Mouse (Mus musculus): ENCODE results near the gene Foxi2. TPM values are rescaled to one million over a fixed set of nuclear protein-coding genes. Genes with fewer than 3 reads are reported as not detected.
A peak's percentile ranks its signal among the peaks of the same experiment; 100 is the strongest.

The Foxi2 gene
- polyA plus RNA-seq, 1 experiment from 2014 or later = not detected

GRCm38 (mm10) chr7:135397874-135398273 is 12.2 kb upstream of the Foxi2 start:
- peaks cover 5% of the 10 kb centered on the region; the same call in 1 of the 2 replicates for H3K27me3 ChIP-seq (ENCODE audit: insufficient read depth, low read length)
- peak overlapping the region; percentile 19; the same call in 1 of the 2 replicates for H3K4me2 ChIP-seq (replicated peaks; ENCODE audit: low read depth, low read length)
- H3K27ac ChIP-seq (ENCODE audit: low read length) = no peak overlapping the region
- ATAC-seq (ENCODE audit: low FRiP score, low TSS enrichment) = no peak
- H3K36me3 ChIP-seq (ENCODE audit: insufficient read depth, low read length) = no peaks in the 10 kb centered on the region
- H3K9me3 ChIP-seq (ENCODE audit: low read length) = no peaks in the 10 kb centered on the region
- H3K4me3 ChIP-seq (ENCODE audit: low read length) = no peak overlapping the region
- 18% methylated on average over 5 of the region's 5 CpGs for WGBS
- H3K4me1 ChIP-seq (ENCODE audit: insufficient read depth, low read length) = peaks cover 15% of the 10 kb centered on the region
- no peak overlapping the region for H3K9ac ChIP-seq (replicated peaks; ENCODE audit: low read length)

GRCm38 (mm10) chr7:135403416-135403815 is 6.7 kb upstream of the Foxi2 start:
- WGBS = 12% methylated on average over 5 of the region's 5 CpGs
- Histone ChIP-seq H3K36me3 (ENCODE audit: insufficient read depth, low read length) (no peaks in the 10 kb centered on the region), H3K4me2 (replicated peaks; ENCODE audit: low read depth, low read length) (no peak overlapping the region), H3K9ac (replicated peaks; ENCODE audit: low read length) (no peak overlapping the region), H3K4me1 (ENCODE audit: insufficient read depth, low read length) (peaks cover 4% of the 10 kb centered on the region; the same call in 1 of the 2 replicates), H3K27me3 (ENCODE audit: insufficient read depth, low read length) (peaks cover 16% of the 10 kb centered on the region; the same call in 1 of the 2 replicates), H3K27ac (ENCODE audit: low read length) (no peak overlapping the region), H3K9me3 (ENCODE audit: low read length) (no peaks in the 10 kb centered on the region), H3K4me3 (ENCODE audit: low read length) (no peak overlapping the region)
- ATAC-seq (ENCODE audit: low FRiP score, low TSS enrichment) = no peak

GRCm38 (mm10) chr7:135406761-135407160 is 3.3 kb upstream of the Foxi2 start:
- Histone ChIP-seq H3K4me3 (ENCODE audit: low read length) (no peak overlapping the region), H3K27ac (ENCODE audit: low read length) (no peak overlapping the region), H3K4me1 (ENCODE audit: insufficient read depth, low read length) (peaks cover 7% of the 10 kb centered on the region; the same call in 1 of the 2 replicates), H3K4me2 (replicated peaks; ENCODE audit: low read depth, low read length) (no peak overlapping the region), H3K27me3 (ENCODE audit: insufficient read depth, low read length) (peaks cover 41% of the 10 kb centered on the region), H3K9ac (replicated peaks; ENCODE audit: low read length) (no peak overlapping the region), H3K36me3 (ENCODE audit: insufficient read depth, low read length) (no peaks in the 10 kb centered on the region), H3K9me3 (ENCODE audit: low read length) (no peaks in the 10 kb centered on the region)
- 75% methylated on average over 3 of the region's 3 CpGs for WGBS
- no peak for ATAC-seq (ENCODE audit: low FRiP score, low TSS enrichment)

- no peaks in the 10 kb centered on the region for H3K9me3 ChIP-seq (ENCODE audit: low read length)
- no peak for ATAC-seq (ENCODE audit: low FRiP score, low TSS enrichment)
- H3K4me1 ChIP-seq (ENCODE audit: insufficient read depth, low read length) = peaks cover 7% of the 10 kb centered on the region; the same call in 1 of the 2 replicates
- peaks cover 50% of the 10 kb centered on the region for H3K27me3 ChIP-seq (ENCODE audit: insufficient read depth, low read length)
- 76% methylated on average over 3 of the region's 3 CpGs for WGBS
- H3K36me3 ChIP-seq (ENCODE audit: insufficient read depth, low read length) = no peaks in the 10 kb centered on the region
- H3K9ac ChIP-seq (replicated peaks; ENCODE audit: low read length) = no peak overlapping the region
- H3K4me3 ChIP-seq (ENCODE audit: low read length) = no peak overlapping the region
- H3K4me2 ChIP-seq (replicated peaks; ENCODE audit: low read depth, low read length) = no peak overlapping the region
- no peak overlapping the region for H3K27ac ChIP-seq (ENCODE audit: low read length)
Observed at GRCm38 (mm10) chr7:135408501-135408900, 1.6 kb upstream of the Foxi2 start.

- peaks cover 48% of the 10 kb centered on the region for H3K27me3 ChIP-seq (ENCODE audit: insufficient read depth, low read length)
- no peak overlapping the region for H3K9ac ChIP-seq (replicated peaks; ENCODE audit: low read length)
- no peak overlapping the region for H3K27ac ChIP-seq (ENCODE audit: low read length)
- H3K9me3 ChIP-seq (ENCODE audit: low read length) = no peaks in the 10 kb centered on the region
- no peaks in the 10 kb centered on the region for H3K36me3 ChIP-seq (ENCODE audit: insufficient read depth, low read length)
- H3K4me3 ChIP-seq (ENCODE audit: low read length) = no peak overlapping the region
- 62% methylated on average over 6 of the region's 6 CpGs for WGBS
- no peak for ATAC-seq (ENCODE audit: low FRiP score, low TSS enrichment)
- H3K4me1 ChIP-seq (ENCODE audit: insufficient read depth, low read length) = peaks cover 7% of the 10 kb centered on the region; the same call in 1 of the 2 replicates
- H3K4me2 ChIP-seq (replicated peaks; ENCODE audit: low read depth, low read length) = no peak overlapping the region
Observed at GRCm38 (mm10) chr7:135412357-135412756, 2.2 kb downstream of the Foxi2 start.

GRCm38 (mm10) chr7:135428840-135429239 is 18.7 kb downstream of the Foxi2 start:
- Histone ChIP-seq H3K9ac (replicated peaks; ENCODE audit: low read length) (no peak overlapping the region), H3K4me2 (replicated peaks; ENCODE audit: low read depth, low read length) (no peak overlapping the region), H3K4me1 (ENCODE audit: insufficient read depth, low read length) (no peaks in the 10 kb centered on the region), H3K36me3 (ENCODE audit: insufficient read depth, low read length) (no peaks in the 10 kb centered on the region), H3K9me3 (ENCODE audit: low read length) (no peaks in the 10 kb centered on the region), H3K4me3 (ENCODE audit: low read length) (no peak overlapping the region), H3K27ac (ENCODE audit: low read length) (no peak overlapping the region), H3K27me3 (ENCODE audit: insufficient read depth, low read length) (no peaks in the 10 kb centered on the region)
- ATAC-seq (ENCODE audit: low FRiP score, low TSS enrichment) = no peak
- 94% methylated on average over 6 of the region's 6 CpGs for WGBS

- no peaks in the 10 kb centered on the region for H3K9me3 ChIP-seq (ENCODE audit: low read length)
- 67% methylated on average over 2 of the region's 2 CpGs for WGBS
- no peaks in the 10 kb centered on the region for H3K36me3 ChIP-seq (ENCODE audit: insufficient read depth, low read length)
- H3K4me2 ChIP-seq (replicated peaks; ENCODE audit: low read depth, low read length) = no peak overlapping the region
- H3K4me1 ChIP-seq (ENCODE audit: insufficient read depth, low read length) = no peaks in the 10 kb centered on the region
- no peak overlapping the region for H3K9ac ChIP-seq (replicated peaks; ENCODE audit: low read length)
- no peak overlapping the region for H3K27ac ChIP-seq (ENCODE audit: low read length)
- no peak overlapping the region for H3K4me3 ChIP-seq (ENCODE audit: low read length)
- no peak for ATAC-seq (ENCODE audit: low FRiP score, low TSS enrichment)
- H3K27me3 ChIP-seq (ENCODE audit: insufficient read depth, low read length) = no peaks in the 10 kb centered on the region
Observed at GRCm38 (mm10) chr7:135430903-135431302, 20.8 kb downstream of the Foxi2 start.

- H3K27ac ChIP-seq (ENCODE audit: low read length) = no peak overlapping the region
- ATAC-seq (ENCODE audit: low FRiP score, low TSS enrichment) = no peak
- no peaks in the 10 kb centered on the region for H3K36me3 ChIP-seq (ENCODE audit: insufficient read depth, low read length)
- H3K27me3 ChIP-seq (ENCODE audit: insufficient read depth, low read length) = no peaks in the 10 kb centered on the region
- H3K4me1 ChIP-seq (ENCODE audit: insufficient read depth, low read length) = no peaks in the 10 kb centered on the region
- no peak overlapping the region for H3K9ac ChIP-seq (replicated peaks; ENCODE audit: low read length)
- H3K9me3 ChIP-seq (ENCODE audit: low read length) = no peaks in the 10 kb centered on the region
- WGBS = 80% methylated on average over 4 of the region's 4 CpGs
- no peak overlapping the region for H3K4me3 ChIP-seq (ENCODE audit: low read length)
- no peak overlapping the region for H3K4me2 ChIP-seq (replicated peaks; ENCODE audit: low read depth, low read length)
Observed at GRCm38 (mm10) chr7:135443903-135444302, 33.8 kb downstream of the Foxi2 start.

- no peak overlapping the region for H3K9ac ChIP-seq (replicated peaks; ENCODE audit: low read length)
- no peaks in the 10 kb centered on the region for H3K9me3 ChIP-seq (ENCODE audit: low read length)
- H3K4me2 ChIP-seq (replicated peaks; ENCODE audit: low read depth, low read length) = no peak overlapping the region
- H3K4me1 ChIP-seq (ENCODE audit: insufficient read depth, low read length) = no peaks in the 10 kb centered on the region
- ATAC-seq (ENCODE audit: low FRiP score, low TSS enrichment) = no peak
- 83% methylated on average over 3 of the region's 3 CpGs for WGBS
- H3K4me3 ChIP-seq (ENCODE audit: low read length) = no peak overlapping the region
- no peaks in the 10 kb centered on the region for H3K27me3 ChIP-seq (ENCODE audit: insufficient read depth, low read length)
- no peak overlapping the region for H3K27ac ChIP-seq (ENCODE audit: low read length)
- H3K36me3 ChIP-seq (ENCODE audit: insufficient read depth, low read length) = no peaks in the 10 kb centered on the region
Observed at GRCm38 (mm10) chr7:135451340-135451739, 41.2 kb downstream of the Foxi2 start.

GRCm38 (mm10) chr7:135452366-135452765 is 42.3 kb downstream of the Foxi2 start:
- H3K27ac ChIP-seq (ENCODE audit: low read length) = no peak overlapping the region
- no peak for ATAC-seq (ENCODE audit: low FRiP score, low TSS enrichment)
- no peaks in the 10 kb centered on the region for H3K36me3 ChIP-seq (ENCODE audit: insufficient read depth, low read length)
- H3K4me3 ChIP-seq (ENCODE audit: low read length) = no peak overlapping the region
- H3K9me3 ChIP-seq (ENCODE audit: low read length) = no peaks in the 10 kb centered on the region
- H3K27me3 ChIP-seq (ENCODE audit: insufficient read depth, low read length) = no peaks in the 10 kb centered on the region
- no peaks in the 10 kb centered on the region for H3K4me1 ChIP-seq (ENCODE audit: insufficient read depth, low read length)
- WGBS = 63% methylated on average over 1 of the region's 1 CpGs
- no peak overlapping the region for H3K4me2 ChIP-seq (replicated peaks; ENCODE audit: low read depth, low read length)
- H3K9ac ChIP-seq (replicated peaks; ENCODE audit: low read length) = no peak overlapping the region
